Mouse (Mus musculus) intestine, embryonic 15.5 days (tissue): ENCODE data around the gene Ralgps1. TPM values are rescaled to one million over a fixed set of nuclear protein-coding genes. Genes with fewer than 3 reads are reported as not detected.

Experiments
- ATAC-seq: fragments of 200-750 bp; cut with Nextera tagmentation; 2 replicates; pipeline ENCODE4 v1.8.0; 2017; ENCODE audit warnings: moderate TSS enrichment, moderate library complexity
- H3K27ac ChIP-seq: fragments of 300-500 bp; sonication (generic); 2 replicates; pipeline ENCODE4 v1.5.1; 2015; ENCODE audit warnings: mild to moderate bottlenecking, inconsistent platforms
- H3K27me3 ChIP-seq: fragments of 300-500 bp; sonication (generic); replicated peaks from 2 replicates; pipeline ENCODE4 v1.6.1; 2015; ENCODE audit warnings: inconsistent platforms
- H3K36me3 ChIP-seq: fragments of 300-500 bp; sonication (generic); 2 replicates; pipeline ENCODE4 v1.6.1; 2015; ENCODE audit warnings: inconsistent platforms
- H3K4me1 ChIP-seq: fragments of 300-500 bp; sonication (generic); replicated peaks from 2 replicates; pipeline ENCODE4 v1.6.1; 2015; ENCODE audit warnings: inconsistent platforms
- H3K4me2 ChIP-seq: fragments of 300-500 bp; sonication (generic); replicated peaks from 2 replicates; pipeline ENCODE4 v1.6.1; 2015; ENCODE audit warnings: mild to moderate bottlenecking, inconsistent platforms
- H3K4me3 ChIP-seq: fragments of 300-500 bp; sonication (generic); replicated peaks from 2 replicates; pipeline ENCODE4 v1.5.1; 2015; ENCODE audit warnings: inconsistent platforms
- H3K9ac ChIP-seq: fragments of 300-500 bp; sonication (generic); 2 replicates; pipeline ENCODE4 v1.6.1; 2015; ENCODE audit warnings: inconsistent platforms
- H3K9me3 ChIP-seq: fragments of 300-500 bp; sonication (generic); 2 replicates; pipeline ENCODE4 v1.6.1; 2016; ENCODE audit warnings: inconsistent platforms
- WGBS: fragments of 180-500 bp; shearing (Covaris S2); methylation state at CpG from one replicate; pipeline ENCODE4 v1.1.7; 2015; 5-methylcytosine and 5-hydroxymethylcytosine counted together
- polyA plus RNA-seq: library from polyadenylated mRNA; unstranded; fragments of >200 nt; fragmentation: Nextera tagmentation; extraction: Ambion mirVana; gene quantifications from 2 replicates; pipeline ENCODE4 v1.2.1, GENCODE M21; 2015

Ralgps1 gene
- polyA plus RNA-seq, 1 experiment from 2014 or later, result 5.5 TPM

DNA sequence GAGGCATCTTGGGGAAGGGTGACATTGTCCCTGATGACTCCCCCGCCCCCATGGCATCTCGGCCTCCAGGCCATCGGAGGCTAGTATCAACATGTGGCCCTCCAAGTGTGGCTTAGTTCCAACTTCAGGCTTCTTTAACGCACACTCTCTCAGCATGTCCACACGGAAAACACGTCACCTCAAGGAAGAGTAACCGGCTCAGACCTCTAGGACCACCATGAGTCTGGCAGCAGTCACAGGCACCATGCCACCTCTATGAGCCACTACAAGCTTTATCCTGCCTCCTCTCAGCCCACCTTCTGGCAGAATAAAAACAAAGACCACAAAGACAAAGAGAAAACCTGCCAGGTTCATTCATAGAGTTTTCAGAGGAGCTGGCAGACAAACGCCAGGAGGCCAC is 80.8 kb downstream of the Ralgps1 start:
- Histone ChIP-seq H3K9me3 (no peaks in the 10 kb centered on the region), H3K4me3 (no peak overlapping the region), H3K4me2 (no peak overlapping the region), H3K9ac (no peak overlapping the region), H3K27ac (no peak overlapping the region), H3K4me1 (no peaks in the 10 kb centered on the region), H3K36me3 (no peaks in the 10 kb centered on the region), H3K27me3 (no peaks in the 10 kb centered on the region)
- WGBS, result 90% methylated on average over 8 of the region's 8 CpGs
- no peak for ATAC-seq

GRCm38 (mm10) chr2:33288837-33289236 is 82.4 kb downstream of the Ralgps1 start:
- WGBS, result 90% methylated on average over 5 of the region's 5 CpGs
- Histone ChIP-seq H3K36me3 (no peaks in the 10 kb centered on the region), H3K9me3 (no peaks in the 10 kb centered on the region), H3K4me1 (no peaks in the 10 kb centered on the region), H3K9ac (no peak overlapping the region), H3K27me3 (no peaks in the 10 kb centered on the region), H3K4me2 (no peak overlapping the region), H3K27ac (no peak overlapping the region), H3K4me3 (no peak overlapping the region)
- ATAC-seq, result no peak

- Histone ChIP-seq H3K9ac (no peak overlapping the region), H3K27ac (no peak overlapping the region), H3K4me1 (no peaks in the 10 kb centered on the region), H3K27me3 (no peaks in the 10 kb centered on the region), H3K36me3 (no peaks in the 10 kb centered on the region), H3K4me3 (no peak overlapping the region), H3K4me2 (no peak overlapping the region), H3K9me3 (no peaks in the 10 kb centered on the region)
- ATAC-seq, result no peak
- WGBS, result 70% methylated on average over 2 of the region's 2 CpGs
Observed at GRCm38 (mm10) chr2:33283674-33284073, 87.6 kb downstream of the Ralgps1 start.

GRCm38 (mm10) chr2:33282877-33283276 is 88.4 kb downstream of the Ralgps1 start:
- Histone ChIP-seq H3K9ac (no peak overlapping the region), H3K9me3 (no peaks in the 10 kb centered on the region), H3K4me2 (no peak overlapping the region), H3K36me3 (no peaks in the 10 kb centered on the region), H3K27ac (no peak overlapping the region), H3K4me1 (no peaks in the 10 kb centered on the region), H3K4me3 (no peak overlapping the region), H3K27me3 (no peaks in the 10 kb centered on the region)
- no peak for ATAC-seq
- WGBS, result 59% methylated on average over 4 of the region's 4 CpGs

DNA sequence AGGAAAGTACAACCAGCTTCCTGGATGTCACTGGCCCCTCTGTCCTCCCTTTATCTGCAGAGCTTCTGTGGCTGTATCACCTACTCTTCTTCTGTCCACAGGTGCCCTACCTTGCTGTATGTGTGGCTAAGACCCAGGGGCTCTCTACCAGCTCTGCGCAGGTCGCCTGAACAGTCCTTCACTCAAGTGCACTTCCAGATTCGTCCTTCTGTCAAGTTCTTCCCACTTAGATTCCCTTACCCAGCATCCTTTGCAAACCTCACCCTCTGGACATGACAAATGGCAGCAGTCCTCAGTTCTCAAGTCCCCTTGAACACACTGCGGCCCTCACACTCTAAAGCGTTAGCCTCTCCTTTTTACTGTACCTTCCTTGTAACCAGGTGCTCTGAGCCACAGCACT is 89.5 kb downstream of the Ralgps1 start:
- Histone ChIP-seq H3K4me2 (no peak overlapping the region), H3K9me3 (no peaks in the 10 kb centered on the region), H3K4me3 (no peak overlapping the region), H3K27ac (no peak overlapping the region), H3K9ac (no peak overlapping the region), H3K27me3 (no peaks in the 10 kb centered on the region), H3K4me1 (no peaks in the 10 kb centered on the region), H3K36me3 (no peaks in the 10 kb centered on the region)
- ATAC-seq, result no peak
- 90% methylated on average over 5 of the region's 5 CpGs for WGBS

DNA sequence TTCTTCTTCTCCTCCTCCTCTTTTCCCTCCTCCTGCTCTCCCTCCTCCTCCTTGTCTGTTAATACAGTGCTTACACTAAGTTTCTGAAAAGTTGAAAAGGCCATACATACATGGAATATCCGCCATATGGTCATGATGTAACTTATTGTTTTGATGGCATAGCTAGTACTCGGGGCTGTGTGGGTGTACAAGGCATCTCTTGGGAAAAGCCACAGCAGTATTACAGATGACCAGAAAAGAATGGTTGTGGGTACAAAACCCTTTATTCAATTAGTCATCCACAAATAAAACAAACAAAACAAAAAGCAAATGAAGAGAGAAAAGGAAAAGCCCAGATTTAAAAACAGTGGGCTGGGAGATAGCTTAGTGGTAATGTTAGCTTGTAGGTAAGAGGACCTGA is 90.8 kb downstream of the Ralgps1 start:
- no peak overlapping the region for H3K27ac ChIP-seq
- no peaks in the 10 kb centered on the region for H3K9me3 ChIP-seq
- H3K4me3 ChIP-seq, result no peak overlapping the region
- no peak for ATAC-seq
- H3K4me2 ChIP-seq, result no peak overlapping the region
- no peaks in the 10 kb centered on the region for H3K4me1 ChIP-seq
- H3K27me3 ChIP-seq, result no peaks in the 10 kb centered on the region
- no peak overlapping the region for H3K9ac ChIP-seq
- no peaks in the 10 kb centered on the region for H3K36me3 ChIP-seq
- WGBS, result 69% methylated on average over 2 of the region's 2 CpGs

- H3K9me3 ChIP-seq, result no peaks in the 10 kb centered on the region
- no peak overlapping the region for H3K9ac ChIP-seq
- H3K4me2 ChIP-seq, result no peak overlapping the region
- H3K27ac ChIP-seq, result no peak overlapping the region
- no peaks in the 10 kb centered on the region for H3K36me3 ChIP-seq
- no peak overlapping the region for H3K4me3 ChIP-seq
- H3K27me3 ChIP-seq, result no peaks in the 10 kb centered on the region
- no peak for ATAC-seq
- WGBS, result 86% methylated on average over 10 of the region's 10 CpGs
- H3K4me1 ChIP-seq, result no peaks in the 10 kb centered on the region
Observed at GRCm38 (mm10) chr2:33279758-33280157, 91.5 kb downstream of the Ralgps1 start.

DNA sequence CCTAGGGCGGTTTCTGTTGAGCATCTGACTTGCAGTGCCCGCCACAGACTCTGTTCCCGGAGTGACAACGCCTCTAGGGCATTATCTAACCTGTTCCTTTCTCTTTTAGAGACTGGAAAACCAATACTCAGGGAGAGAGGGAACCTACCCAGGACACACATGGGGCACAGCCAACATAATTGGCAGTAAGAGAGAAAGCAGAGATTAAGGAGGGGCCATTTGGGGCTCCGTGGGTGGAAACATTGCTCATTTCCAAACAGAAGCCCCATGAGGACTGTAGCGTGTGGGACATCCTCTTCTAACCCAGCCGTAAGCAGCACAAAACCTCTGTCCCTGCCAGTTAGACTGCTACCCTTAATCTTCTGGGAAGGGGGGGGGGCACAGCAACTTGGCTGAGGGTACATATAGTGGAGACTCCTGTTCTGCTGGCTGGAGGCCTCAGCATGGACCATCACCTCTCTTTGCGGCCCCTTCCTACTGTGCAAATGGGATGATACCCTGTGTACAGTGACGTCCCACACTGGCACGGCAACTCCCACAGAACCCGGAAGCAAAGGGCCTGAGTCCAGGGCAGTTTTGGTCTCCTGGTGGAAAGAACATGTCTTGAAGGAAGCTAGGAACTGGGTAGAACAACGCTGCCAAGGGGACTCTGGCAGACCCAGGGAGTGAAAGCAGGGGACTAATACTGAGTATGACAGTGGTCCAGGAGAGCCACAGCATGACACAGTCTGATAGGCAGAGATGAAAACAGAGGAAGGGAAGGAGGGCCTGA is 96.4 kb downstream of the Ralgps1 start:
- Histone ChIP-seq H3K36me3 (no peaks in the 10 kb centered on the region), H3K4me3 (no peak overlapping the region), H3K27me3 (no peaks in the 10 kb centered on the region), H3K4me2 (no peak overlapping the region), H3K27ac (no peak overlapping the region), H3K9ac (no peak overlapping the region), H3K9me3 (no peaks in the 10 kb centered on the region), H3K4me1 (no peaks in the 10 kb centered on the region)
- 85% methylated on average over 12 of the region's 12 CpGs for WGBS
- ATAC-seq, result no peak

- Histone ChIP-seq H3K4me1 (peaks cover 11% of the 10 kb centered on the region; the same call in 1 of the 2 replicates), H3K9me3 (no peaks in the 10 kb centered on the region), H3K4me2 (no peak overlapping the region), H3K4me3 (no peak overlapping the region), H3K27me3 (no peaks in the 10 kb centered on the region), H3K9ac (no peak overlapping the region), H3K36me3 (no peaks in the 10 kb centered on the region), H3K27ac (no peak overlapping the region)
- ATAC-seq, result no peak
- 74% methylated on average over 4 of the region's 4 CpGs for WGBS
Observed at GRCm38 (mm10) chr2:33272665-33273439, 98.4 kb downstream of the Ralgps1 start.

DNA sequence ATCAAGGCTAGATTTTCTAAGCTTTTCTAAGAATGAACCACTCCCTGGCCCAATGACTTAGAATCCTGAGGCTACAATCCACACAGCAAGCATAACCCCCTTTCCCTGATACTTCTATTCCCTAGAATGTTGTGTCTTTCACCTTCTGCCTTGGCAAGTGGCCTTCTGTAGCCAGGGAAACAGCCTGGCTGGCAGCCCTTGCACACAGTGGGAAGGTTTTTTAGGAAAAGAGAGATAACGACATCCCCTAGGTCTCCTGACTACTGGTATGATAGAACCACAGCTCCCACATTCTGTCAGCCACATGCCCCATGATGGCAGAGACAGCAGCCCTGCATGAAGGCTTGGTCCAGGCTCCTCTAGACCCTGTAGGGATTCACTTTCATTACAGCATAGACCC is 99.8 kb downstream of the Ralgps1 start:
- H3K4me2 ChIP-seq, result no peak overlapping the region
- H3K4me3 ChIP-seq, result no peak overlapping the region
- no peaks in the 10 kb centered on the region for H3K9me3 ChIP-seq
- peaks cover 14% of the 10 kb centered on the region; the same call in 1 of the 2 replicates for H3K4me1 ChIP-seq
- H3K36me3 ChIP-seq, result no peaks in the 10 kb centered on the region
- no peak for ATAC-seq
- WGBS, result 91% methylated on average over 1 of the region's 1 CpGs
- no peaks in the 10 kb centered on the region for H3K27me3 ChIP-seq
- no peak overlapping the region for H3K27ac ChIP-seq
- no peak overlapping the region for H3K9ac ChIP-seq

DNA sequence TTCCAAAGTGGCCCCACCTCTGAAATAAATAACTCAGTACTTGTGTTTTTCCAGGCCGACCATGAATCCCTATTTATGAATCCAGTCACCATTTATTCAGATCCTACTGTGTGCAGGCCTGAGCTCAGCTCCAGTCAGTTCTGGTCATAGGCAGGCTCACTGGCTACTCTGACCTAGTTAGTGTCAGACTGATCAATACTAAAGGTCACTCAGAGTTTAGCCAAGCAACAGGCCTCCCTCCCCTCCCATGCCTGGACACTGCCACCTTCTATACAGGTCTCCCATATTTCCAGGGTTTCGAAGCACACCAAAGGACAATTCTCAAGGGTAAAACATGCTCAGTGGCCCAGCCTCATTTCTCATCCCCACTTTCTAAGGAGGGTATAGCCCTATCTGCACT is 100.7 kb downstream of the Ralgps1 start:
- WGBS, result 84% methylated on average over 2 of the region's 2 CpGs
- peaks cover 14% of the 10 kb centered on the region for H3K4me1 ChIP-seq
- H3K4me2 ChIP-seq, result no peak overlapping the region
- H3K27ac ChIP-seq, result no peak overlapping the region
- no peak for ATAC-seq
- H3K4me3 ChIP-seq, result no peak overlapping the region
- H3K27me3 ChIP-seq, result no peaks in the 10 kb centered on the region
- H3K36me3 ChIP-seq, result no peaks in the 10 kb centered on the region
- no peak overlapping the region for H3K9ac ChIP-seq
- H3K9me3 ChIP-seq, result no peaks in the 10 kb centered on the region

- Histone ChIP-seq H3K27me3 (no peaks in the 10 kb centered on the region), H3K4me3 (no peak overlapping the region), H3K9ac (no peak overlapping the region), H3K4me2 (no peak overlapping the region), H3K4me1 (peaks cover 16% of the 10 kb centered on the region), H3K9me3 (no peaks in the 10 kb centered on the region), H3K27ac (0 out of 2 replicates have a peak overlapping the region, but pooled peaks have one; percentile 10), H3K36me3 (no peaks in the 10 kb centered on the region)
- WGBS, result 76% methylated on average over 2 of the region's 2 CpGs
- no peak for ATAC-seq
Observed at GRCm38 (mm10) chr2:33269132-33269493, 102.2 kb downstream of the Ralgps1 start.
